Mouse (Mus musculus) mouse embryonic stem cell (cell line): Measurements from ENCODE around the gene Mthfd2.

Experiments used
- in situ Hi-C, 2 experiments: fragments of 300-500 bp; cut with MboI; formaldehyde crosslinking; loops; 1 replicate in 1 of 2; 3 replicates in 1 of 2; pipeline ENCODE4 v1.14.3; 2019 to 2020; ENCODE audit warnings: low sequenced_read_pairs in 2 of 2, low pct_unique_long_range_greater_than_20kb in 1 of 2, mixed read lengths in 1 of 2; ENCODE audit not compliant: unreplicated experiment in 1 of 2

Gene Mthfd2

DNA sequence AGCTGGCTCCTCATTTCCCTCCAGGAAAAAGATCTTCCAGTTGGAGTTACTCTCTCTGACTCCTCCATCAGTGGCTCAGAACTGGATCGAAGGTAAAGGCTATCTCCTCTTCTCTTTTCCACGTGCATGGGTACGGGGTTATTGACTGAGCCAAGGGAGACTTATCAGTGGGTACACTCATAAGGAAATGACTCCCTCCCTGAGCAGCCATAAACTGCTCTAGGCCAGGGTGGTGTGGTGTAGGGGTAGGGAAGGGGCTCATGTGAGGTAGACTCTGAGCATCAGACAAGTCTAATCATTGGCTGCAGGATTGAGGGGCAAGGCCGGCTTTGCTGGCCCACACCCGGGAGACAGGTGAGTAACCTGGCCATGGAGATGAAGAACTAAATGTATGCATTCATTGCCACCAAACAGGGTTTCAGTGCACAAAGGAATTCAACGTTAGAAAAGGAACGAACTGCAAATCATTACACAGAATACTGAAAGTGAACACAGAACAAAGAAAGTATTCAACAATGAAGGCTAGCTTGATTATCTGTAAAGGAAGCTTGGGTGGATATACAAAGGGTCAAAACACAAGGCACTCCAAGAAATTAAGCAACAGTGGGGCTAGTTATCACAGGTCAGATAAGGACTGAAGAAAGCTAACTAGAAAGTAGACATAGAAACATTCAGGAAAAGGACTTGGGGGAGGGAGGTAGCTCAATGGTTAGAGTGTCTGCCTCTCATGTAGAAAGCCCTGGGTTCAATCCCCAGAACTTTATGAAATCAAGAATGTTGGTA is 25.1 kb downstream of the Mthfd2 start:
- in situ Hi-C loops, result no loop called here

DNA sequence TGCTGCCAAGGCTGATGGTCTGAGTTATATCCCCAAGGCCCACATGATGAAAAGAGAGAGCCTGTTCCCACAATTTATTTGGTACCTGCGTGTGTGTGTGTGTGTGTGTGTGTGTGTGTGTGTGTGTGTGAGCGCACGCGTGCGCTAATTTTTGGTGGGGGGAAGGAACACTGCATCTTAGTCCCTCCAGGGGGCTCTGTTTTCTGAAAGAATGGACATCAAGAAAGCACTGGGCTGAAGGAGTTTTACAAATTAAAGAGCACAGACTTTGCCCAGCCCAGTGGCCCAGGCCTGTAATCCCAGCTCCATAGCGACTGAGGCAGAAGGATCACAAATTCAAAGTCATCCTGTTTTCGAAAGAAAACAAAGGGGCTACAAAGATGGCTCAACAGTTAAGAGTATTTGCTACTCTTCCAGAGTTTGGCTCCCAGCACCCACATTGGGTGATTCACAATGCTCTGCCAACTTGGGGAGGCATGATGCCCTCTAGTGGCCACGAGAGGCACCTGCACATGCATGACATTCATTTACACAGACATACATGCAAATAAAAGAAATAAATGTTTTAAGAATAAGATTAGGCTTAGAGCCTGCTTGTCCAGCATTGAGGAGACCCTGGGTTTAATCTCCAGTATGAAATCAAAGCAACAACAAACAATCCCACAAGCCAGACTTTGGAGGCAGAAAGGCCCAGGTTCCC is 45.3 kb downstream of the Mthfd2 start:
- in situ Hi-C loops, result no loop called here

DNA sequence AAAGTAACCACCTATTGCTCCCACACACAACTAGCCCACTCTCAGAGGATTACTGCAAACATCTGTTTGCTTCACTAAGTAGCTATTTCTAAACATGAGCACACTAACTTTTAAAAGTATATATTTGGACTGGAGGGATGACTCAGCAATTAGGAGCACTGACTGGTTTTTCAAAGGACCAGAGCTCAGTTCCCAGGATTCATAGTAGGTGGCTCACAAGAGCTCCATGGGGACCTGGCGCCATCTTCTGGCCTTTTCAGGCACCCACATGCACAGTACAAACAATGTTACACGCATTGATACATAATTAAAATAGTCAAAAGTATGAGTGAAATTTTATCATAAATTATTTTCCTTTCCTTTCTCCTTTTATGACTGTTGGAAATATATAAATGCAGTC is 46.8 kb downstream of the Mthfd2 start:
- in situ Hi-C loops, result loop anchor here (5.0 kb wide), 1 partner anchor 112 kb away; the partner anchor contains the start of gene Dctn1 (in 2 of the 2)

DNA sequence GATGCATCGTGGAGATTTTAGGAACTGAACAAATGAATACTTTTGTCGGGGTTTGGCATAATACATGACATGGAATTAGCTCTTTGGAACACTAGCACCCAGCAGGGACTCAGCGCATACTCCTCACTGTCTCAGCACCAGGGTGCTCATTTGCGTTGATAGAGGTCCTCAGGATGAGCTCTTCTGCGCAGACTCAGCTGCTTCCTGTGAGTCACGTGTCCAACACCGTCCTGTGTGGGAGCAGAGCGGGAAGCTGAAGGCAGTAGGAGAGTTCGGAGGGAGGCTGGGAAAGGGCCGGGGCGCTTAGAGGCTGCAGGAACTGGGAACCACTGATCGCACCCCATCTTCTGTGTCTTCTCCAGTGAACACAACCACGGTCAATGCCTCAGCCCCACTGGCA is 48.6 kb downstream of the Mthfd2 start:
- in situ Hi-C loops, result loop anchor here (5.0 kb wide), 1 partner anchor 110 kb away; the partner anchor contains the start of gene Dctn1 (in 2 of the 2)

DNA sequence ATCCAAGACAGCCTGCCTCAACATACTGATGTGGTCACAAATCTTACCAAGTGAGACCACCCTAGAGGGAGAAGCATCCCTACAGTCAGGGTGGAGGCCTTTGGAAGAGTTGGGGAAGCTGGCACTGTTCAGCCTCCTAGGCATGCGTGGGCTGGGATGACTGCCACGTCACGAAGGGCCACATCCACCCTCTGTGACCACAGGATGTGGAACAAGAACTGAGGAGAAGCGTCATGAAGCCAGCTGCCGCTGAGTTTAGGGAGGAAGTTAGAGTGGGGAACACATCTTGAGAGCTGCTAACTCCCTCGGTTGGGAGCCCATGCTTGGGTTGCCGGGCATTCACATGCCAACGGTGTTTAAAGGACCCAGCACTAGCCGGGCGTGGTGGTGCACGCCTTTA is 52.0 kb downstream of the Mthfd2 start:
- in situ Hi-C loops, result loop anchor here (25.0 kb wide), 1 partner anchor 286 kb away; no protein-coding TSS in a partner anchor

DNA sequence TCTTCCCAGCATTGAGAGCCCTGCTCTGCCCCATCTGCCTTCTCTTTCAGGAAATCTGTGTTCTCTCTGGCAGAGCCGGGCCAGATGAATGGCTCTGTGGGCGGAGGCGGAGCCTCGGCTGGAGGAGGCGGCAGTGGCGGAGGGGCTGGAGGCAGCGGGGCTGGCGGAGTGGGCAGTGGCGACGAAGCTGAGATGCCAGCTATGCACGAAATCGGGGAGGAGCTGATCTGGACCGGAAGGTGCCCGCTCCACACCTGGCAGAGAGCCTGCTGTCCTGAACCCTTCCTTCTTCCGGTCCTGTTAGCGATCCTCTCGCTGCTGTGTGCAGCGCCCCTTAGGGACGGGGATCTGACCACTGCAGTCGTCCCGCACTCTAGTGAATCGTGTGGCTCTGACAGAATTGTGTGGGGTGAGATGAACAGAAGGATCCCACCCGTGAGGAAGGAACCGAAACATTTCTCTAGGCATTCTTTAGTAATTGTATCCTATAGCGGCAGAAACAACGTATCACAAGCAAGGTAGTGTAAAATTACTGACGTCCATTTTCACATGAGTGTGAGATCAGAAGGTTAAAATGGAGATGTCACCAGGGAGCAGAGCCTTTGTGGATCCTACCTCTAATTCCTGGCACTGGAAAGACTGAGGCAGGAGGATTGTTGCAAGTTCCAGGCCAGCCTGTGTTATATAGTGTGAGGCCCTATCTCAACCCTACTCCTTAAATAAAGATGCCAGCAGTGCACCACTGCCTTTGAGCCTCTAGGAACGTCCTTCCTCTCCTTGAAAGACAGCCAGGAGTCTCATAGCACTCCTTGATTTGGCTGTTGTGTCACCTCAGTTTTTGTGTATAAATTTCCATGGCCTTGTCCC is 57.3 kb downstream of the Mthfd2 start:
- in situ Hi-C loops, result loop anchor here (5.0 to 25.0 kb wide), 2 partner anchors 56 to 281 kb away; no protein-coding TSS in a partner anchor

DNA sequence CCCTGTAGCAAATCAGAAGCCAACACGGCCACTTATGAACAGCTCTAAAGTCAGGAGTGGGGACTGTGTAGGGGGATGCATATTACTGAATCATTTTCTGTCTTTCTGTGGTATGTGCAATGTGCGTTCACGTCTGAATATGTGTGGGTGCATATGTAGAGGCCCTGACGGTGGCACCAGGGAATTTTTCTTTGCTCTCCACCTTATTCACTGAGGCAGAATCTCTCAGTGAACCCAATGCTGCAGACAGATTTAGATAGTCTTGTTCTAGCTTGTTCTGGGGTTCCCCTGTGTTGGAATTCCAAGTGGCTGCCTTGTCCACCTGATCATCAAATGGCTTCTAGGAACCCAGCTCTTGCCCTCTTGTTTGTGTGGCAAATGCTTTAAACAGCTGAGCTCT is 58.1 kb downstream of the Mthfd2 start:
- in situ Hi-C loops, result loop anchor here (5.0 to 25.0 kb wide), 2 partner anchors 55 to 280 kb away; no protein-coding TSS in a partner anchor

DNA sequence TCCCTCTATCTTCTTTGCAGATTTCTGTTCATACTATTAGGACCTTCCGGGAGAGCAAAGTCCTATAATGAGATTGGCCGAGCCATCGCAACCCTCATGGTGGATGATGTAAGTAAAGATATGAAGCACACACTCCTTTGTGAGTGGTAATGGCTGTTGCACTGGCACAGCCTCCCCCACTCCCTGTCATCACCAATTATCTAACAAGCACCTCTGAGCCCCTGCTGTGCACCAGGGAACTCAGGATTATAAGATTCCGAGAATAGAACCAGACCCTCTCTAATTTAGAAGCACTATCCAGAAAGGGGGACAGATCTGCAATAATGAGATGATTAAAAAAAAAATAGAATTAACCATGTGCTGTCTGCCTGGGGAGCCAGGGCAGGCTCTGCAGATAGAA is 60.1 kb downstream of the Mthfd2 start:
- in situ Hi-C loops, result loop anchor here (5.0 to 25.0 kb wide), 2 partner anchors 53 to 278 kb away; no protein-coding TSS in a partner anchor

DNA sequence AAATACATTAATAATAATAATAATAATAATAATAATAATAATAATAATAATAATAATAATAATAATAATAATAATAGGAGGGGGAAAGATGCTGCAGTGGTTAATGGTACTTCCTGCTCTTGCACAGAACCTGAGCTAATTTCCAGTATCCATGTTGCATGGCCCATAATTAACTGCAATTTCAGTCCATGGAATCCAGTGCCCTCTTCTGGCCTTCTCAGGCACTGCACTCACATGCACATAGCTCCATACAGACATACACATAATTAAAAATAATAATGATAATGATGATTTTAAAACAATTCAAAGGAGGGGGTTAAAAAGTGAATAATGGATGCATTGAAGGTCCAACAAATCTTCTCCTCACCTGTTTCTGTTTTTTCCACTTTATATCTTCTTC is 60.5 kb downstream of the Mthfd2 start:
- in situ Hi-C loops, result loop anchor here (5.0 to 25.0 kb wide), 2 partner anchors 53 to 278 kb away; no protein-coding TSS in a partner anchor

DNA sequence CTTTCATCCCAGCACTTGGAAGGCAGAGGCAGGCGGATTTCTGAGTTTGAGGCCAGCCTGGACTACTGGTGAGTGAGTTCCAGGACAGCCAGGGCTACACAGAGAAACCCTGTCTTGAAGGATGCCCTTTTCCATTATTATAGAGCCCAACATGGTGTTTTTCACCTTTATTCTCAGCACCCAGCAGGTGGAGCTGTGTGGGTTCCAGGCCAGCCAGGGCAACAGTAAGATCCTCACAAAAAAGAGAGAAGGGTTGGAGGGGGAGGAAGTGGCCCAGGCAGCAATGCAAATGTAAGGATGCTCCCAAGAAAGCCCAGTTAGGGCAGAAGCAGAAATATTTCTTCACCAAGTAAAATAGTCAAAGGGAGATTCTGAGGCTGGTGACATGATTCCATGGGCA is 61.2 kb downstream of the Mthfd2 start:
- in situ Hi-C loops, result loop anchor here (25.0 kb wide), 1 partner anchor 277 kb away; no protein-coding TSS in a partner anchor
